In genomic region chr9:65152711-65153330, GRCm38 (mm10) we compare ENCODE assay signal across 11 mouse cellular contexts. TPM values are rescaled to one million over a fixed set of nuclear protein-coding genes. Genes with fewer than 3 reads are reported as not detected.
DNase-seq lines count a peak whose midpoint lies in the region; ATAC-seq and TF ChIP-seq lines count a peak whose summit lies in the region.
"Had no signal": no experiment of that assay in that cellular context is flagged by ENCODE, and none has a peak within 500 bp of the region (broad histone marks: within the 10 kb centered on the region; RNA-seq: fewer than 3 reads in every experiment).

No protein-coding gene starts in this region.

- no peak for DNase-seq in lung, embryonic 14.5 days
- DNase-seq in lung, postnatal 0 days (ENCODE audit: low spot score): no peak
- DNase-seq in forebrain, embryonic 14.5 days (ENCODE audit: low spot score): peak; percentile 67
- DNase-seq in limb, embryonic 11.5 days (ENCODE audit: low spot score): no peak
- DNase-seq in lung, postnatal 25 days (ENCODE audit: low spot score): no peak
- no peak for DNase-seq in embryo, embryonic 9.5 days (ENCODE audit: extremely low spot score)
- DNase-seq: layer of hippocampus, adult 9-11 months had no signal

- ATAC-seq in lung, embryonic 14.5 days (ENCODE audit: insufficient read depth): no peak
- no peak for ATAC-seq in lung, postnatal 0 days
- ATAC-seq in forebrain, embryonic 14.5 days: peak; percentile 77
- ATAC-seq in limb, embryonic 11.5 days (ENCODE audit: insufficient number of reproducible peaks, low FRiP score, low TSS enrichment, low read depth): 0 out of 2 replicates have a peak, but pooled peaks have one; percentile 50
- ATAC-seq in neural tube, embryonic 15.5 days (ENCODE audit: low FRiP score): 0 out of 2 replicates have a peak, but pooled peaks have one; percentile 11
- no peak for ATAC-seq in erythroid progenitor cell, adult 5-6 weeks (replicated peaks; ENCODE audit: low FRiP score, poor library complexity, severe bottlenecking)

- no peaks in the 10 kb centered on the region for H3K9me3 ChIP-seq in lung, embryonic 14.5 days (ENCODE audit: low read depth, low read length)
- H3K9me3 ChIP-seq in lung, postnatal 0 days (ENCODE audit: low read length): no peaks in the 10 kb centered on the region
- no peaks in the 10 kb centered on the region for H3K9me3 ChIP-seq in forebrain, embryonic 14.5 days (replicated peaks; ENCODE audit: control insufficient read depth, low read length)
- H3K9me3 ChIP-seq in limb, embryonic 11.5 days (ENCODE audit: control insufficient read depth, low read length): no peaks in the 10 kb centered on the region
- no peaks in the 10 kb centered on the region for H3K9me3 ChIP-seq in neural tube, embryonic 15.5 days (replicated peaks)
- H3K9me3 ChIP-seq: liver, embryonic 15.5 days had no signal

- H3K4me2 ChIP-seq in lung, embryonic 14.5 days: no peak overlapping the region
- H3K4me2 ChIP-seq in lung, postnatal 0 days (replicated peaks; ENCODE audit: low read depth, low read length): no peak overlapping the region
- H3K4me2 ChIP-seq in forebrain, embryonic 14.5 days (ENCODE audit: low read length): peak overlapping the region; percentile 10; the same call in 1 of the 2 replicates
- no peak overlapping the region for H3K4me2 ChIP-seq in limb, embryonic 11.5 days (ENCODE audit: low read depth, severe bottlenecking)
- no peak overlapping the region for H3K4me2 ChIP-seq in neural tube, embryonic 15.5 days
- H3K4me2 ChIP-seq: liver, embryonic 15.5 days had no signal

- H3K27ac ChIP-seq in lung, embryonic 14.5 days (ENCODE audit: low read depth): peak overlapping the region; percentile 51
- no peak overlapping the region for H3K27ac ChIP-seq in lung, postnatal 0 days (ENCODE audit: low read length)
- H3K27ac ChIP-seq in forebrain, embryonic 14.5 days (ENCODE audit: low read depth, low read length): peak overlapping the region; percentile 94
- peak overlapping the region; percentile 24 for H3K27ac ChIP-seq in limb, embryonic 11.5 days (replicated peaks; ENCODE audit: low read depth, low read length)
- peak overlapping the region; percentile 61 for H3K27ac ChIP-seq in neural tube, embryonic 15.5 days (replicated peaks)
- H3K27ac ChIP-seq: liver, embryonic 15.5 days had no signal

- 57% methylated on average over 6 of the region's 6 CpGs for WGBS in lung, embryonic 14.5 days
- 68% methylated on average over 6 of the region's 6 CpGs for WGBS in lung, postnatal 0 days
- 14% methylated on average over 6 of the region's 6 CpGs for WGBS in forebrain, embryonic 14.5 days
- 50% methylated on average over 6 of the region's 6 CpGs for WGBS in limb, embryonic 11.5 days
- 20% methylated on average over 6 of the region's 6 CpGs for WGBS in neural tube, embryonic 15.5 days

- TF ChIP-seq EP300 in lung, postnatal 0 days (IDR thresholded peaks at IDR 0.05): no peak

- peaks cover 4% of the 10 kb centered on the region for H3K36me3 ChIP-seq in lung, embryonic 14.5 days (ENCODE audit: insufficient read depth)
- H3K36me3 ChIP-seq in lung, postnatal 0 days (ENCODE audit: insufficient read depth, low read length): no peaks in the 10 kb centered on the region
- H3K36me3 ChIP-seq in forebrain, embryonic 14.5 days (ENCODE audit: control insufficient read depth, insufficient read depth, low read length): peaks cover 30% of the 10 kb centered on the region
- H3K36me3 ChIP-seq in limb, embryonic 11.5 days (ENCODE audit: control insufficient read depth, insufficient read depth, low read length): no peaks in the 10 kb centered on the region
- peaks cover 15% of the 10 kb centered on the region; the same call in 1 of the 2 replicates for H3K36me3 ChIP-seq in neural tube, embryonic 15.5 days
- H3K36me3 ChIP-seq: liver, embryonic 15.5 days had no signal

- no peak overlapping the region for H3K4me3 ChIP-seq in lung, embryonic 14.5 days (ENCODE audit: low read depth, low read length)
- H3K4me3 ChIP-seq in lung, postnatal 0 days (ENCODE audit: low read depth, low read length): no peak overlapping the region
- no peak overlapping the region for H3K4me3 ChIP-seq in forebrain, embryonic 14.5 days (ENCODE audit: low read depth, low read length)
- H3K4me3 ChIP-seq in limb, embryonic 11.5 days (ENCODE audit: low read depth, low read length): no peak overlapping the region
- H3K4me3 ChIP-seq in neural tube, embryonic 15.5 days (replicated peaks): no peak overlapping the region
- H3K4me3 ChIP-seq: liver, embryonic 15.5 days; myocyte had no signal

- no peak for TF ChIP-seq CTCF in lung, embryonic 14.5 days (IDR thresholded peaks at IDR 0.05; ENCODE audit: low read depth)
- TF ChIP-seq CTCF in lung, postnatal 0 days (IDR thresholded peaks at IDR 0.05): no peak

- H3K27me3 ChIP-seq in lung, embryonic 14.5 days (ENCODE audit: insufficient read depth, low read length): no peaks in the 10 kb centered on the region
- H3K27me3 ChIP-seq in lung, postnatal 0 days (replicated peaks; ENCODE audit: insufficient read depth, low read length): no peaks in the 10 kb centered on the region
- H3K27me3 ChIP-seq in forebrain, embryonic 14.5 days (replicated peaks; ENCODE audit: control insufficient read depth, insufficient read depth, low read length): no peaks in the 10 kb centered on the region
- H3K27me3 ChIP-seq in limb, embryonic 11.5 days (ENCODE audit: control insufficient read depth, insufficient read depth, low read length): no peaks in the 10 kb centered on the region
- H3K27me3 ChIP-seq in neural tube, embryonic 15.5 days (replicated peaks): no peaks in the 10 kb centered on the region

- H3K4me1 ChIP-seq in lung, embryonic 14.5 days (ENCODE audit: insufficient read depth): peaks cover 11% of the 10 kb centered on the region; the same call in 1 of the 2 replicates
- H3K4me1 ChIP-seq in lung, postnatal 0 days (ENCODE audit: insufficient read depth, low read depth, low read length): no peaks in the 10 kb centered on the region
- H3K4me1 ChIP-seq in forebrain, embryonic 14.5 days (ENCODE audit: control insufficient read depth, insufficient read depth, low read length): peaks cover 25% of the 10 kb centered on the region
- peaks cover 42% of the 10 kb centered on the region for H3K4me1 ChIP-seq in limb, embryonic 11.5 days (ENCODE audit: control insufficient read depth, insufficient read depth, low read length)
- peaks cover 52% of the 10 kb centered on the region for H3K4me1 ChIP-seq in neural tube, embryonic 15.5 days
- H3K4me1 ChIP-seq: liver, embryonic 15.5 days had no signal

- peak overlapping the region; percentile 11; the same call in 1 of the 2 replicates for H3K9ac ChIP-seq in lung, embryonic 14.5 days
- no peak overlapping the region for H3K9ac ChIP-seq in lung, postnatal 0 days (replicated peaks; ENCODE audit: low read depth)
- peak overlapping the region; percentile 50 for H3K9ac ChIP-seq in forebrain, embryonic 14.5 days (ENCODE audit: low read length)
- no peak overlapping the region for H3K9ac ChIP-seq in limb, embryonic 11.5 days (ENCODE audit: low read length)
- H3K9ac ChIP-seq in neural tube, embryonic 15.5 days (replicated peaks): peak overlapping the region; percentile 20; the same call in 1 of the 2 replicates
- H3K9ac ChIP-seq: liver, embryonic 15.5 days had no signal

RNA-seq across cellular contexts. Expression of gene Igdcc3, which starts 11.8 kb away (rescaled TPM):
- 2.3 and 4.1 TPM in 2 replicates for polyA plus RNA-seq in lung, embryonic 14.5 days (2014; fragmentation: Nextera tagmentation; extraction: Ambion mirVana)
- polyA plus RNA-seq in lung, postnatal 0 days (2015; fragmentation: Nextera tagmentation; extraction: Ambion mirVana): 0.33 and 0.67 TPM in 2 replicates
- 5.1 and 5.8 TPM in 2 replicates for polyA plus RNA-seq in forebrain, embryonic 14.5 days (2014; fragmentation: Nextera tagmentation; extraction: Ambion mirVana)
- 44.5 and 46.2 TPM in 2 replicates for polyA plus RNA-seq in limb, embryonic 11.5 days (2014; fragmentation: Nextera tagmentation; extraction: Ambion mirVana)
- 7.9 and 8.9 TPM in 2 replicates for polyA plus RNA-seq in neural tube, embryonic 15.5 days (2015; fragmentation: Nextera tagmentation; extraction: Ambion mirVana)
- total RNA-seq in erythroid progenitor cell, adult 5-6 weeks (2015; ENCODE audit: low replicate concordance): not detected in 2 replicates
- not detected in 2 replicates for total RNA-seq in erythroid progenitor cell, adult 5-6 weeks (2017; ENCODE audit: low replicate concordance)
- polyA plus RNA-seq: myocyte had no signal

RNA-seq across cellular contexts. Expression of gene Parp16, which starts 42.3 kb away (rescaled TPM):
- polyA plus RNA-seq in lung, embryonic 14.5 days (2014; fragmentation: Nextera tagmentation; extraction: Ambion mirVana): 5.3 and 6.9 TPM in 2 replicates
- polyA plus RNA-seq in lung, postnatal 0 days (2015; fragmentation: Nextera tagmentation; extraction: Ambion mirVana): 5.3 and 5.4 TPM in 2 replicates
- polyA plus RNA-seq in forebrain, embryonic 14.5 days (2014; fragmentation: Nextera tagmentation; extraction: Ambion mirVana): 4.2 and 4.4 TPM in 2 replicates
- 7.2 and 8.2 TPM in 2 replicates for polyA plus RNA-seq in limb, embryonic 11.5 days (2014; fragmentation: Nextera tagmentation; extraction: Ambion mirVana)
- 6.4 and 8.9 TPM in 2 replicates for polyA plus RNA-seq in neural tube, embryonic 15.5 days (2015; fragmentation: Nextera tagmentation; extraction: Ambion mirVana)
- 17.7 and 28.5 TPM in 2 replicates for total RNA-seq in erythroid progenitor cell, adult 5-6 weeks (2015; ENCODE audit: low replicate concordance)
- 13.7 and 15.2 TPM in 2 replicates for total RNA-seq in erythroid progenitor cell, adult 5-6 weeks (2017; ENCODE audit: low replicate concordance)

RNA-seq across cellular contexts. Expression of gene Igdcc4, which starts 51.5 kb away (rescaled TPM):
- polyA plus RNA-seq in lung, embryonic 14.5 days (2014; fragmentation: Nextera tagmentation; extraction: Ambion mirVana): 26.4 and 28.9 TPM in 2 replicates
- 1.7 and 1.8 TPM in 2 replicates for polyA plus RNA-seq in lung, postnatal 0 days (2015; fragmentation: Nextera tagmentation; extraction: Ambion mirVana)
- 8.9 and 13.4 TPM in 2 replicates for polyA plus RNA-seq in forebrain, embryonic 14.5 days (2014; fragmentation: Nextera tagmentation; extraction: Ambion mirVana)
- 13.5 and 15.0 TPM in 2 replicates for polyA plus RNA-seq in limb, embryonic 11.5 days (2014; fragmentation: Nextera tagmentation; extraction: Ambion mirVana)
- polyA plus RNA-seq in neural tube, embryonic 15.5 days (2015; fragmentation: Nextera tagmentation; extraction: Ambion mirVana): 15.1 and 17.8 TPM in 2 replicates
- not detected in 2 replicates for total RNA-seq in erythroid progenitor cell, adult 5-6 weeks (2015; ENCODE audit: low replicate concordance)
- total RNA-seq in erythroid progenitor cell, adult 5-6 weeks (2017; ENCODE audit: low replicate concordance): not detected in 2 replicates

Comparison
In these comparisons a context has a peak if more than half of its experiments do, and no peak if none do; other contexts are left out.
1. H3K9ac ChIP-seq: peak in lung, embryonic 14.5 days (single experiment), forebrain, embryonic 14.5 days (single experiment) and neural tube, embryonic 15.5 days (single experiment); none in lung, postnatal 0 days (single experiment) and limb, embryonic 11.5 days (single experiment).
2. ATAC-seq: peak in forebrain, embryonic 14.5 days (single experiment), limb, embryonic 11.5 days (single experiment) and neural tube, embryonic 15.5 days (single experiment); none in lung, embryonic 14.5 days (single experiment), lung, postnatal 0 days (single experiment) and erythroid progenitor cell, adult 5-6 weeks (single experiment).